Comparison of ENCODE assay signal across 19 mouse cellular contexts in the genomic region with DNA sequence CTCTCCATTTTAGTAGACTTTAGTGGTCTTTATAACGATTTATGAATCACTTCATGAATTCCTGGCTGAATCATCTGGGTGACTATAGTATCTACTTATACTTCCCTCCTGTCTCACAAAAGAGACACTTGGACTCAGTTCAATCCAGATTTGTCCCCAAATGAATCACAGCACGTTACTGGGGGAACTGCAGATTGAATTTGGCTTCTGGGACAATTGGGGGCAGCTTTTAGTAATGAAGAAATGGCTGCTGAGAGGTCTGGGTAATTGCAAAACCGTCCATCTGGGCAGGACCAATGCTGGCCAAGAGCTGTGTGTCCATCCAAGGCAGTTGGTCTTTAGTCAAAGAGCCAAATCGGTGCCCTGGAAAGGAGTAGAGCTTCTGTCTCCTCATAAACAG.
DNase-seq lines count a peak whose midpoint lies in the region; ATAC-seq and TF ChIP-seq lines count a peak whose summit lies in the region.
"Had no signal": no experiment of that assay in that cellular context is flagged by ENCODE, and none has a peak within 500 bp of the region (broad histone marks: within the 10 kb centered on the region; RNA-seq: fewer than 3 reads in every experiment).

No protein-coding gene starts in this region.

- H3K27me3 ChIP-seq in hindbrain, embryonic 15.5 days: no peaks in the 10 kb centered on the region
- no peaks in the 10 kb centered on the region for H3K27me3 ChIP-seq in hindbrain, embryonic 12.5 days
- no peaks in the 10 kb centered on the region for H3K27me3 ChIP-seq in midbrain, postnatal 0 days (ENCODE audit: insufficient read depth, low read length)
- no peaks in the 10 kb centered on the region for H3K27me3 ChIP-seq in midbrain, embryonic 16.5 days (ENCODE audit: control insufficient read depth, insufficient read depth, low read depth, low read length)
- H3K27me3 ChIP-seq: forebrain, embryonic 15.5 days; limb, embryonic 12.5 days; liver, embryonic 13.5 days; lung, embryonic 15.5 days had no signal

- peak; percentile 66 for DNase-seq in midbrain, postnatal 0 days (ENCODE audit: low spot score)
- DNase-seq in adipocyte (ENCODE audit: low spot score): peak; percentile 36
- DNase-seq in layer of hippocampus, postnatal 14 days (ENCODE audit: low spot score in 2 of 2): peak; percentile 11 to 63
- DNase-seq in urinary bladder, postnatal 10 days (ENCODE audit: low spot score): no peak
- DNase-seq: adrenal gland, postnatal 36 days; cerebellum, adult 9-11 months; gastrocnemius, postnatal 36 days; heart, postnatal 4 days; kidney, postnatal 10 days; liver, embryonic 13.5 days; midbrain, embryonic 14.5 days had no signal

- H3K36me3 ChIP-seq in hindbrain, embryonic 15.5 days: no peaks in the 10 kb centered on the region
- no peaks in the 10 kb centered on the region for H3K36me3 ChIP-seq in hindbrain, embryonic 12.5 days
- no peaks in the 10 kb centered on the region for H3K36me3 ChIP-seq in midbrain, postnatal 0 days (ENCODE audit: insufficient read depth, low read length)
- no peaks in the 10 kb centered on the region for H3K36me3 ChIP-seq in midbrain, embryonic 16.5 days (ENCODE audit: control insufficient read depth, insufficient read depth, low read length)
- H3K36me3 ChIP-seq: forebrain, embryonic 15.5 days; limb, embryonic 12.5 days; liver, embryonic 13.5 days; lung, embryonic 15.5 days had no signal

- 0 out of 2 replicates have a peak, but pooled peaks have one; percentile 48 for ATAC-seq in hindbrain, embryonic 15.5 days (ENCODE audit: low FRiP score, low read depth)
- no peak for ATAC-seq in hindbrain, embryonic 12.5 days (ENCODE audit: low FRiP score)
- ATAC-seq in midbrain, postnatal 0 days (ENCODE audit: low FRiP score): no peak
- no peak for ATAC-seq in midbrain, embryonic 16.5 days
- ATAC-seq: forebrain, embryonic 15.5 days; intestine, postnatal 0 days had no signal

- H3K4me3 ChIP-seq in hindbrain, embryonic 15.5 days: no peak overlapping the region
- no peak overlapping the region for H3K4me3 ChIP-seq in hindbrain, embryonic 12.5 days
- no peak overlapping the region for H3K4me3 ChIP-seq in midbrain, postnatal 0 days (ENCODE audit: low read depth, low read length)
- no peak overlapping the region for H3K4me3 ChIP-seq in midbrain, embryonic 16.5 days (ENCODE audit: low read depth, low read length)
- H3K4me3 ChIP-seq: forebrain, embryonic 15.5 days; limb, embryonic 12.5 days; liver, embryonic 13.5 days; lung, embryonic 15.5 days had no signal

- H3K9me3 ChIP-seq in hindbrain, embryonic 15.5 days: no peaks in the 10 kb centered on the region
- H3K9me3 ChIP-seq in hindbrain, embryonic 12.5 days (replicated peaks): no peaks in the 10 kb centered on the region
- no peaks in the 10 kb centered on the region for H3K9me3 ChIP-seq in midbrain, postnatal 0 days (ENCODE audit: low read length)
- H3K9me3 ChIP-seq in midbrain, embryonic 16.5 days (replicated peaks; ENCODE audit: control insufficient read depth, low read length, poor library complexity, severe bottlenecking): no peaks in the 10 kb centered on the region
- H3K9me3 ChIP-seq: forebrain, embryonic 15.5 days; limb, embryonic 12.5 days; liver, embryonic 13.5 days; lung, embryonic 15.5 days had no signal

- no peak overlapping the region for H3K4me2 ChIP-seq in hindbrain, embryonic 15.5 days
- H3K4me2 ChIP-seq in hindbrain, embryonic 12.5 days (replicated peaks): no peak overlapping the region
- no peak overlapping the region for H3K4me2 ChIP-seq in midbrain, postnatal 0 days (ENCODE audit: low read depth, low read length, poor library complexity, severe bottlenecking)
- no peak overlapping the region for H3K4me2 ChIP-seq in midbrain, embryonic 16.5 days (ENCODE audit: low read length)
- H3K4me2 ChIP-seq: forebrain, embryonic 15.5 days; heart, embryonic 11.5 days; limb, embryonic 12.5 days; liver, embryonic 13.5 days; lung, embryonic 15.5 days had no signal

- no peak for TF ChIP-seq CTCF in midbrain, postnatal 0 days (IDR thresholded peaks at IDR 0.05)

- H3K27ac ChIP-seq in hindbrain, embryonic 15.5 days (replicated peaks): no peak overlapping the region
- H3K27ac ChIP-seq in hindbrain, embryonic 12.5 days: no peak overlapping the region
- no peak overlapping the region for H3K27ac ChIP-seq in midbrain, postnatal 0 days (ENCODE audit: low read depth, low read length)
- H3K27ac ChIP-seq in midbrain, embryonic 16.5 days (ENCODE audit: low read length): no peak overlapping the region
- H3K27ac ChIP-seq: forebrain, embryonic 15.5 days; limb, embryonic 12.5 days; liver, embryonic 13.5 days; lung, embryonic 15.5 days had no signal

- no peaks in the 10 kb centered on the region for H3K4me1 ChIP-seq in hindbrain, embryonic 15.5 days (replicated peaks)
- H3K4me1 ChIP-seq in hindbrain, embryonic 12.5 days: no peaks in the 10 kb centered on the region
- no peaks in the 10 kb centered on the region for H3K4me1 ChIP-seq in midbrain, postnatal 0 days (ENCODE audit: insufficient read depth, low read length)
- no peaks in the 10 kb centered on the region for H3K4me1 ChIP-seq in midbrain, embryonic 16.5 days (ENCODE audit: control insufficient read depth, insufficient read depth, low read length)
- H3K4me1 ChIP-seq: forebrain, embryonic 15.5 days; liver, embryonic 13.5 days; lung, embryonic 15.5 days had no signal

- WGBS in hindbrain, embryonic 15.5 days: 60% methylated on average over 4 of the region's 4 CpGs
- 80% methylated on average over 4 of the region's 4 CpGs for WGBS in hindbrain, embryonic 12.5 days
- 65% methylated on average over 4 of the region's 4 CpGs for WGBS in midbrain, postnatal 0 days
- 68% methylated on average over 4 of the region's 4 CpGs for WGBS in midbrain, embryonic 16.5 days

- no peak overlapping the region for H3K9ac ChIP-seq in hindbrain, embryonic 15.5 days
- H3K9ac ChIP-seq in hindbrain, embryonic 12.5 days: no peak overlapping the region
- H3K9ac ChIP-seq in midbrain, postnatal 0 days (replicated peaks; ENCODE audit: low read length, poor library complexity, severe bottlenecking): no peak overlapping the region
- no peak overlapping the region for H3K9ac ChIP-seq in midbrain, embryonic 16.5 days (ENCODE audit: low read depth, low read length)
- H3K9ac ChIP-seq: forebrain, embryonic 15.5 days; limb, embryonic 12.5 days; liver, embryonic 13.5 days; lung, embryonic 15.5 days had no signal
